Mouse (Mus musculus) neural tube, embryonic 10.5 days (tissue): Measurements from ENCODE around the gene Gnaz.
A peak's percentile ranks its signal among the peaks of the same experiment; 100 is the strongest.
"Not testable (repeated sequence)": the region's sequence is repeated elsewhere in the genome, so short reads cannot be mapped to it uniquely, and the experiment has no call there.

Experiments
- DNase-seq: peaks from one replicate; pipeline ENCODE4 v3.0.0-alpha.2; 2017; ENCODE audit warnings: low spot score; ENCODE audit errors: extremely low spot score

The Gnaz gene

GRCm38 (mm10) chr10:75028743-75029142 is 61.8 kb downstream of the Gnaz start:
- DNase-seq, result no peak

- DNase-seq, result no peak
Measured at GRCm38 (mm10) chr10:75029677-75030076, 62.7 kb downstream of the Gnaz start.

- no peak for DNase-seq
Measured at GRCm38 (mm10) chr10:75030234-75030633, 63.3 kb downstream of the Gnaz start.

GRCm38 (mm10) chr10:75031345-75032114 is 64.6 kb downstream of the Gnaz start:
- DNase-seq, result no peak

GRCm38 (mm10) chr10:75032395-75032794 is 65.4 kb downstream of the Gnaz start, which contains the start of gene Rsph14:
Gene Rsph14, minus strand, starts transcription at chr10:75032586.
- DNase-seq, result peak; percentile 51

GRCm38 (mm10) chr10:75036883-75037379 is 70.0 kb downstream of the Gnaz start, which contains the start of gene Rab36:
Gene Rab36, plus strand, starts transcription at chr10:75037058.
- DNase-seq, result peak; percentile 98

- DNase-seq, result not testable (repeated sequence)
Measured at GRCm38 (mm10) chr10:75042060-75042459, 75.1 kb downstream of the Gnaz start.

- no peak for DNase-seq
Measured at GRCm38 (mm10) chr10:75044459-75044858, 77.5 kb downstream of the Gnaz start.

- DNase-seq, result no peak
Measured at GRCm38 (mm10) chr10:75045831-75046230, 78.9 kb downstream of the Gnaz start.

GRCm38 (mm10) chr10:75048711-75049110 is 81.7 kb downstream of the Gnaz start:
- DNase-seq, result no peak

- DNase-seq, result no peak
Measured at GRCm38 (mm10) chr10:75051364-75052074, 84.5 kb downstream of the Gnaz start.

GRCm38 (mm10) chr10:75052902-75053301 is 85.9 kb downstream of the Gnaz start:
- DNase-seq, result no peak

- no peak for DNase-seq
Measured at GRCm38 (mm10) chr10:75053655-75054054, 86.7 kb downstream of the Gnaz start.

- DNase-seq, result no peak
Measured at GRCm38 (mm10) chr10:75054125-75054524, 87.1 kb downstream of the Gnaz start.

- DNase-seq, result no peak
Measured at GRCm38 (mm10) chr10:75055672-75056071, 88.7 kb downstream of the Gnaz start.

GRCm38 (mm10) chr10:75056255-75056654 is 89.3 kb downstream of the Gnaz start:
- no peak for DNase-seq

GRCm38 (mm10) chr10:75058336-75058735 is 91.4 kb downstream of the Gnaz start:
- DNase-seq, result no peak

- no peak for DNase-seq
Measured at GRCm38 (mm10) chr10:75058761-75059395, 91.9 kb downstream of the Gnaz start.

- DNase-seq, result peak; percentile 49
Measured at GRCm38 (mm10) chr10:75059396-75059795, 92.4 kb downstream of the Gnaz start.

- peak; percentile 82 for DNase-seq
Measured at GRCm38 (mm10) chr10:75060217-75060842, 93.4 kb downstream of the Gnaz start, which contains the start of gene Bcr. Gene Bcr, plus strand, starts transcription at chr10:75060592.

- peak; percentile 59 for DNase-seq
Measured at GRCm38 (mm10) chr10:75060843-75061235, 93.9 kb downstream of the Gnaz start.
